Mouse (Mus musculus) liver, adult 2 months (tissue): Measurements from ENCODE around the gene Trabd2b. TPM values are rescaled to one million over a fixed set of nuclear protein-coding genes. Genes with fewer than 3 reads are reported as not detected.

Experiments
- DNase-seq: peaks from one replicate; pipeline ENCODE4 v3.0.0-alpha.2; 2011; ENCODE audit warnings: low read depth, low spot score; ENCODE audit errors: extremely low read depth
- H3K27ac ChIP-seq: fragments of 200-500 bp; replicated peaks from 2 replicates; pipeline ENCODE4 v1.5.1; 2012; ENCODE audit warnings: low read depth, mild to moderate bottlenecking, control low read depth, inconsistent platforms, low read length; ENCODE audit not compliant: insufficient read depth
- H3K27me3 ChIP-seq: fragments of 200-500 bp; 2 replicates; pipeline ENCODE4 v1.6.1; 2012; ENCODE audit warnings: mild to moderate bottlenecking, moderate library complexity, low read length, inconsistent platforms; ENCODE audit not compliant: control insufficient read depth, insufficient read depth
- H3K36me3 ChIP-seq: fragments of 200-500 bp; 2 replicates; pipeline ENCODE4 v1.6.1; 2012; ENCODE audit warnings: low read length, inconsistent platforms; ENCODE audit not compliant: control insufficient read depth, insufficient read depth
- H3K4me1 ChIP-seq: fragments of 200-500 bp; 2 replicates; pipeline ENCODE4 v1.6.1; 2011; ENCODE audit warnings: low read length; ENCODE audit not compliant: control insufficient read depth, insufficient read depth
- H3K4me3 ChIP-seq: fragments of 200-500 bp; 2 replicates; pipeline ENCODE4 v1.5.1; 2011; ENCODE audit warnings: low read depth, mild to moderate bottlenecking, control low read depth, low read length, moderate library complexity; ENCODE audit not compliant: insufficient read depth
- H3K79me2 ChIP-seq: fragments of 200-500 bp; 2 replicates; pipeline ENCODE4 v1.6.1; 2012; ENCODE audit warnings: inconsistent platforms, mild to moderate bottlenecking, low read length, moderate library complexity; ENCODE audit not compliant: control insufficient read depth, insufficient read depth
- H3K9ac ChIP-seq: fragments of 200-500 bp; 2 replicates; pipeline ENCODE4 v1.6.1; 2012; ENCODE audit warnings: low read depth, mild to moderate bottlenecking, control low read depth, inconsistent platforms, low read length
- CTCF ChIP-seq: fragments of 200-500 bp; IDR thresholded peaks from 2 replicates; pipeline ENCODE4 v1.5.1; 2011; ENCODE audit warnings: low read depth, low read length, control low read depth
- POLR2A ChIP-seq: fragments of 200-500 bp; IDR thresholded peaks from 2 replicates; pipeline ENCODE4 v1.6.1; 2011; ENCODE audit warnings: low read length, control low read depth; ENCODE audit not compliant: insufficient read depth; ENCODE audit errors: extremely low read depth
- WGBS: fragments of 180-500 bp; shearing (Covaris S2); methylation state at CpG from one replicate; pipeline ENCODE4 v1.1.7; 2018; 5-methylcytosine and 5-hydroxymethylcytosine counted together
- polyA plus RNA-seq: library from polyadenylated mRNA; depleted of rRNA; stranded (reverse); fragments of >200 nt; gene quantifications from 2 replicates; pipeline ENCODE4 v1.2.3, GENCODE M21; 2012
- total RNA-seq: library from RNA; depleted of rRNA; stranded (reverse); fragments of >200 nt; gene quantifications from 2 replicates; pipeline ENCODE4 v1.2.3, GENCODE M21; 2014

Gene Trabd2b
- total and polyA plus RNA-seq, 2 experiments = 0.09 to 0.10 TPM

DNA sequence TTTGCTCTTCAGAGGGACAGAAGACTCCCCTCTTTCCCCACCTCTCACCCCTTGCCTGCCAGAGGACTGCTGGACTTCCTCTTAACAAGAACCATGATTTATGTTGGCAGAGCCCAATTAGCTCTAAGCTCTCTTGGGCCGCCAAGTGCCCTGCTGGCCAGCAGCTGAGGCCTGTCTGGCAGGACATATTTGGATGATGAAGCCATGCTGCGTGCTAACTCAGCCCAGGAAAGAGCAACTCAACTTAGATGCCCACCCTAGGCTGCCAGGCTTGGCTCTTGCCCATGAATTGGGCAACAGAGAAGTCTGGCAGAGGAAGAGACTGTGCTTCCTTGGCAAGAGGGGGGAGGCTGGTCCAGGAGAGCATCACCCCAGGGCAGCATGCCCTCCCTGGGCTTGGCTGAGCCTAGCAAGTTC is 20.1 kb upstream of the Trabd2b start:
- DNase-seq = no peak
- Histone ChIP-seq H3K4me1 (no peaks in the 10 kb centered on the region), H3K36me3 (no peaks in the 10 kb centered on the region), H3K9ac (no peak overlapping the region), H3K27me3 (no peaks in the 10 kb centered on the region), H3K27ac (no peak overlapping the region), H3K4me3 (no peak overlapping the region), H3K79me2 (no peaks in the 10 kb centered on the region)
- WGBS = 70% methylated on average over 2 of the region's 2 CpGs
- no peak for TF ChIP-seq CTCF
- TF ChIP-seq POLR2A = no peak

- no peaks in the 10 kb centered on the region for H3K79me2 ChIP-seq
- no peak overlapping the region for H3K4me3 ChIP-seq
- no peak overlapping the region for H3K9ac ChIP-seq
- DNase-seq = no peak
- no peaks in the 10 kb centered on the region for H3K27me3 ChIP-seq
- H3K4me1 ChIP-seq = no peaks in the 10 kb centered on the region
- TF ChIP-seq CTCF (no peak), POLR2A (no peak)
- no peak overlapping the region for H3K27ac ChIP-seq
- 74% methylated on average over 2 of the region's 2 CpGs for WGBS
- no peaks in the 10 kb centered on the region for H3K36me3 ChIP-seq
Observed at GRCm38 (mm10) chr4:114387527-114388135, 18.9 kb upstream of the Trabd2b start.

DNA sequence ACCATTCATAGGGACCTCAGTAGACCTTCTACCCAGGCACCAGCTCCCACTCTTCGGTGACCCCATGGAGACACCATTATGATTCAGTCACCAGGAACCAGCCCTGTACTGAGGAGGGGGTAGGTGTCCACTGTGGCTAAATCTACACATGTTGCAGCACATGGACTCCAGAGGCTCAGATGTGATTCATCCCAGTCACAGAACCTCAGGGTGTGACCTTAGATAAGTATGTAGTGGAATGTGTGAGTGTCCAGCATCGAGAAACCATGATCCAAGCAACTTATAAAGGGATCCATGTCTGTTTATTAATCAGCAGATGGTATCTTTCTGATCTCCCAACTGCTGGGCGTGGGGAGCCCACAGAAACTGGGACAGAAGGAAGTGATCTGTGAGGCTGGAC is 18.2 kb upstream of the Trabd2b start:
- no peaks in the 10 kb centered on the region for H3K27me3 ChIP-seq
- no peaks in the 10 kb centered on the region for H3K79me2 ChIP-seq
- no peak overlapping the region for H3K9ac ChIP-seq
- H3K4me1 ChIP-seq = no peaks in the 10 kb centered on the region
- no peak overlapping the region for H3K4me3 ChIP-seq
- TF ChIP-seq POLR2A = no peak
- TF ChIP-seq CTCF = no peak
- DNase-seq = no peak
- no peaks in the 10 kb centered on the region for H3K36me3 ChIP-seq
- 73% methylated on average over 3 of the region's 3 CpGs for whole genome bisulfite sequencing
- no peak overlapping the region for H3K27ac ChIP-seq

GRCm38 (mm10) chr4:114389653-114390052 is 16.9 kb upstream of the Trabd2b start:
- no peaks in the 10 kb centered on the region for H3K36me3 ChIP-seq
- no peak overlapping the region for H3K4me3 ChIP-seq
- no peak overlapping the region for H3K27ac ChIP-seq
- H3K4me1 ChIP-seq = no peaks in the 10 kb centered on the region
- no peak overlapping the region for H3K9ac ChIP-seq
- no peak for DNase-seq
- no peaks in the 10 kb centered on the region for H3K27me3 ChIP-seq
- TF ChIP-seq POLR2A = no peak
- TF ChIP-seq CTCF = no peak
- H3K79me2 ChIP-seq = no peaks in the 10 kb centered on the region

DNA sequence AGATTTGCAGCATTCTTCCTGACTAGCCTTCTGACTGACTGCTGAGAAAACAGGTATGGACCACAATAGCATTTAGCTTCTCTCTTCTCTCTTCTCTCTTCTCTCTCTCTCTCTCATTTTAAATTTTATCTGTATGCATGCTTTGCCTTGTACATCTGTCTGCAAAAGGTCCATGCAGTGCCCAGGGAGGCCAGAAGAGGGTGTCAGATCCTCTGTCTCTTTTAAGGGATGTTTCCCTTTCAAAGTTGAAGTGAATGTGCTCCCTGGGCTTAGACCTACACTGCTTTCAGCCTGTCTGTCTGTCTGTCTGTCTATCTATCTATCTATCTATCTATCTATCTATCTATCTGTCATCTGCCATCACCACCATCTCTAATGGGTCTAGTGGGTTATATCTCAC is 8.9 kb upstream of the Trabd2b start:
- DNase-seq = peak; percentile 7
- H3K79me2 ChIP-seq = no peaks in the 10 kb centered on the region
- no peaks in the 10 kb centered on the region for H3K36me3 ChIP-seq
- no peak overlapping the region for H3K27ac ChIP-seq
- H3K9ac ChIP-seq = no peak overlapping the region
- no peak overlapping the region for H3K4me3 ChIP-seq
- no peaks in the 10 kb centered on the region; the same call in 1 of the 2 replicates for H3K27me3 ChIP-seq
- TF ChIP-seq POLR2A (no peak), CTCF (peak; percentile 11; the same call in 1 of the 2 replicates)
- no peaks in the 10 kb centered on the region for H3K4me1 ChIP-seq

DNA sequence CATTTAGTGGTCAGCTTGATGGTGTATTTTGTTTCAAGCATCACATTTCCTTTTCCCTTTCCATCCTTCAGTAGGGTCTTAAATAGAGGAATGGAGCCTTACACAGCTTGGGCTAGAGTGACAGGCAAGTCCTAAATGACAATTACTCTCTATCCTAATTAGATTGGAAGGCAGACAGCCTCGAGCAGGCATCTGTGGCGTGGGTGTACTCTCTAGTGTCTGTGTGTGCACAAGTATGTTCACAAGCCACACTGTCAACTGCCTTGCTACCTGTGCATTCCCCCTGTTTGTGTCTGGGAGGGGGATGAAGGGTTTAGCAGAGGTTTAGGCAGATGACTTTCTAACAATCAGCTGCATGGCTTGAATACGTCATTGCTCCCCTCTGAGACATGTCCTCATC is 6.7 kb upstream of the Trabd2b start:
- Histone ChIP-seq H3K27ac (no peak overlapping the region), H3K4me1 (no peaks in the 10 kb centered on the region), H3K9ac (no peak overlapping the region), H3K79me2 (no peaks in the 10 kb centered on the region), H3K36me3 (no peaks in the 10 kb centered on the region), H3K27me3 (no peaks in the 10 kb centered on the region; the same call in 1 of the 2 replicates), H3K4me3 (no peak overlapping the region)
- no peak for DNase-seq
- 58% methylated on average over 3 of the region's 3 CpGs for WGBS
- TF ChIP-seq POLR2A = no peak
